Mouse (Mus musculus) kidney, adult 2 months (tissue): Measurements from ENCODE around the gene Ttn. TPM values are rescaled to one million over a fixed set of nuclear protein-coding genes. Genes with fewer than 3 reads are reported as not detected.
A peak's percentile ranks its signal among the peaks of the same experiment; 100 is the strongest.

ENCODE experiments used
- DNase-seq: peaks from one replicate; pipeline ENCODE4 v3.0.0; 2021
- H3K27ac ChIP-seq: fragments of 200-500 bp; 2 replicates; pipeline ENCODE4 v1.5.1; 2012; ENCODE audit warnings: low read depth, low read length, control low read depth, inconsistent platforms; ENCODE audit not compliant: insufficient read depth
- H3K27me3 ChIP-seq: fragments of 200-500 bp; replicated peaks from 2 replicates; pipeline ENCODE4 v1.6.1; 2012; ENCODE audit warnings: mild to moderate bottlenecking, moderate library complexity, low read length, inconsistent platforms; ENCODE audit not compliant: control insufficient read depth, insufficient read depth
- H3K36me3 ChIP-seq: fragments of 200-500 bp; 2 replicates; pipeline ENCODE4 v1.6.1; 2012; ENCODE audit warnings: mild to moderate bottlenecking, moderate library complexity, low read length, inconsistent platforms; ENCODE audit not compliant: control insufficient read depth, insufficient read depth
- H3K4me1 ChIP-seq: fragments of 200-500 bp; 2 replicates; pipeline ENCODE4 v1.6.1; 2011; ENCODE audit warnings: low read length; ENCODE audit not compliant: control insufficient read depth, insufficient read depth
- H3K4me3 ChIP-seq: fragments of 200-500 bp; 2 replicates; pipeline ENCODE4 v1.5.1; 2011; ENCODE audit warnings: mild to moderate bottlenecking, low read depth, low read length, control low read depth; ENCODE audit not compliant: insufficient read depth
- CTCF ChIP-seq: fragments of 200-500 bp; conservative IDR thresholded peaks from 2 replicates; pipeline ENCODE4 v1.5.1; 2011; ENCODE audit warnings: low read depth, mild to moderate bottlenecking, control low read depth, low read length, moderate library complexity, mixed read lengths; ENCODE audit not compliant: insufficient read depth, insufficient read length
- POLR2A ChIP-seq: fragments of 200-500 bp; IDR thresholded peaks from one replicate; pipeline ENCODE4 v1.6.1; 2011; ENCODE audit warnings: low read depth, low read length, control low read depth
- WGBS: fragments of 180-500 bp; shearing (Covaris S2); methylation state at CpG from one replicate; pipeline ENCODE4 v1.1.7; 2018; 5-methylcytosine and 5-hydroxymethylcytosine counted together
- polyA plus RNA-seq: library from polyadenylated mRNA; depleted of rRNA; stranded (reverse); fragments of >200 nt; gene quantifications from 2 replicates; pipeline ENCODE4 v1.2.3, GENCODE M21; 2012

Ttn gene
- polyA plus RNA-seq, 1 experiment: 1.2 TPM

- Histone ChIP-seq H3K36me3 (no peaks in the 10 kb centered on the region), H3K27ac (no peak overlapping the region), H3K4me1 (peaks cover 5% of the 10 kb centered on the region; the same call in 1 of the 2 replicates), H3K4me3 (no peak overlapping the region), H3K27me3 (no peaks in the 10 kb centered on the region)
- 45% methylated on average over 7 of the region's 7 CpGs for WGBS
- TF ChIP-seq POLR2A (no peak), CTCF (peak; percentile 32; the same call in 1 of the 2 replicates)
- DNase-seq: peak; percentile 83
These were observed 308.8 kb downstream of the Ttn start for GRCm38 (mm10) chr2:76673472-76674081.

GRCm38 (mm10) chr2:76672966-76673392 lies 309.4 kb downstream of the Ttn start, which contains the start of gene Fkbp7:
Gene Fkbp7, minus strand, starts transcription at chr2:76673116.
- Histone ChIP-seq H3K4me1 (peaks cover 5% of the 10 kb centered on the region; the same call in 1 of the 2 replicates), H3K36me3 (no peaks in the 10 kb centered on the region), H3K27ac (peak within 1 kb of the TSS; percentile 58), H3K27me3 (no peaks in the 10 kb centered on the region), H3K4me3 (peak within 1 kb of the TSS; percentile 57)
- WGBS: under 1% methylated on average over 17 of the region's 17 CpGs
- TF ChIP-seq POLR2A: peak; percentile 77
- TF ChIP-seq CTCF: no peak
- peak; percentile 96 for DNase-seq

- Histone ChIP-seq H3K4me1 (peaks cover 5% of the 10 kb centered on the region; the same call in 1 of the 2 replicates), H3K27me3 (no peaks in the 10 kb centered on the region), H3K27ac (peak overlapping the region; percentile 58; the same call in 1 of the 2 replicates), H3K36me3 (no peaks in the 10 kb centered on the region), H3K4me3 (peak overlapping the region; percentile 57)
- DNase-seq: no peak
- no peak for TF ChIP-seq CTCF
- TF ChIP-seq POLR2A: no peak
- 4% methylated on average over 9 of the region's 9 CpGs for WGBS
These were observed 310.1 kb downstream of the Ttn start for GRCm38 (mm10) chr2:76672134-76672745.

- Histone ChIP-seq H3K36me3 (no peaks in the 10 kb centered on the region), H3K4me1 (peaks cover 3% of the 10 kb centered on the region; the same call in 1 of the 2 replicates), H3K27me3 (no peaks in the 10 kb centered on the region), H3K4me3 (no peak overlapping the region), H3K27ac (no peak overlapping the region)
- no peak for DNase-seq
- TF ChIP-seq POLR2A (no peak), CTCF (no peak)
- WGBS: 79% methylated on average over 6 of the region's 6 CpGs
These were observed 310.7 kb downstream of the Ttn start for GRCm38 (mm10) chr2:76671641-76672040.

- H3K36me3 ChIP-seq: peaks cover 1% of the 10 kb centered on the region; the same call in 1 of the 2 replicates
- no peak for DNase-seq
- no peak overlapping the region for H3K4me3 ChIP-seq
- TF ChIP-seq POLR2A (no peak), CTCF (no peak)
- no peaks in the 10 kb centered on the region for H3K27me3 ChIP-seq
- no peak overlapping the region for H3K27ac ChIP-seq
- H3K4me1 ChIP-seq: peaks cover 3% of the 10 kb centered on the region; the same call in 1 of the 2 replicates
- WGBS: 58% methylated on average over 5 of the region's 5 CpGs
These were observed 315.1 kb downstream of the Ttn start for GRCm38 (mm10) chr2:76667200-76667599.

GRCm38 (mm10) chr2:76665531-76665930 lies 316.8 kb downstream of the Ttn start:
- peaks cover 3% of the 10 kb centered on the region; the same call in 1 of the 2 replicates for H3K4me1 ChIP-seq
- WGBS: 64% methylated on average over 7 of the region's 7 CpGs
- H3K27ac ChIP-seq: no peak overlapping the region
- DNase-seq: peak; percentile 77
- peaks cover 1% of the 10 kb centered on the region; the same call in 1 of the 2 replicates for H3K36me3 ChIP-seq
- no peak for TF ChIP-seq POLR2A
- no peak for TF ChIP-seq CTCF
- H3K4me3 ChIP-seq: no peak overlapping the region
- H3K27me3 ChIP-seq: no peaks in the 10 kb centered on the region

GRCm38 (mm10) chr2:76659419-76659818 lies 322.9 kb downstream of the Ttn start:
- Histone ChIP-seq H3K36me3 (no peaks in the 10 kb centered on the region), H3K4me1 (no peaks in the 10 kb centered on the region), H3K27me3 (no peaks in the 10 kb centered on the region), H3K4me3 (no peak overlapping the region), H3K27ac (no peak overlapping the region)
- TF ChIP-seq CTCF: no peak
- no peak for TF ChIP-seq POLR2A
- no peak for DNase-seq
- 36% methylated on average over 8 of the region's 8 CpGs for WGBS

GRCm38 (mm10) chr2:76658551-76658950 lies 323.8 kb downstream of the Ttn start:
- no peak for DNase-seq
- Histone ChIP-seq H3K4me3 (no peak overlapping the region), H3K27me3 (no peaks in the 10 kb centered on the region), H3K36me3 (no peaks in the 10 kb centered on the region), H3K27ac (no peak overlapping the region), H3K4me1 (no peaks in the 10 kb centered on the region)
- 71% methylated on average over 13 of the region's 13 CpGs for WGBS
- TF ChIP-seq POLR2A (no peak), CTCF (no peak)
